Mouse (Mus musculus): ENCODE data around the gene Accs.

Gene Accs

DNA sequence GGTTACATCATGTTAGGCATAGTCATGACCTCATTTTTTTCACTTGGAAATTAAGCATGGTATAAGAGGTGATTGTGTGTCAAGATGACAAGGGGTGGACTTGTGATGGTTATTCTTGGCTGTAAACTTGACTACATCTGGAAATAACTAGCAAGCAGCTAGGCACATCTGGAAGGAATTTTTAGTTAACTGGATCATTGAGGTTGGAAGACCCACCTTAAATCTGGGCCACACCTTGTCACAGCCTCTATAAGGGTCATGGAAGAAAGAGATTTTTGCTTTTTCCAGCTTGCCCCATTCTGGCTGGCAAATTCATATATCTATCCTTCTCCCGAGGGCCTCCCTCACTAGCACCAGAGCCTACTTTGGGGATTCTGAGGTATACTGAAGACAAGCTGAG lies 1.6 kb upstream of the Accs start:
- no peak for DNase-seq

DNA sequence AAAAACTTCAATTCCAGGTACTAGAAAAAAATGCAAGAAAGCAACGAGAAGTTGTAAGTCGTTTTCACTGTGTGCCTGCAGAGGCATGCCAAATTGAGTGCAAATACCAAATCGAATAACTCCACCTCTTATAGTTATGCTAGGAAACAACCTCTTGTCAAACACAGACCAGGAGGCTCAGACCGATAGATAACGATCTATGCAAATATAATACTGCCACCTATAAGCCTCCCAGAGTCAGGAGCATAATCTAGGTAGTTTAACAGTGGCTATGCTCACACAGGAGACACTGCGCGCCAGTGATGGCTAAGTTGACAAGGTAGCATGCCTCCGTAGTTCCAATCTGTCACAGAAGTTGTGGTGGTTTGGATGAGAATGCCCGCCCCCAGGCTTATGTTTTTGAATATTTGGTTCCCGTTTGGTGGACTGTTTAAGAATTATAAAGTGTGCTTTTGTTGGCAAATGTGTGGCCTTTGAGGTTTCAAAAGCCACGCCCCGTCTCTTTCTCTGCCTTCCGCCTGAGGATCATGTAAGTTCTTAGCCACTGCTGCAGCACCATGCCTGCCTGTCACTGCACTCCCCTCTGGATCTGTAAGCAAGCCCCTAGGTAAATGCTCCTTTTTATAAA lies 688 bp upstream of the Accs start:
- DNase-seq: no peak

GRCm38 (mm10) chr2:93841349-93841748 lies 8.4 kb downstream of the Accs start:
- no peak for DNase-seq

GRCm38 (mm10) chr2:93840109-93840508 lies 9.6 kb downstream of the Accs start:
- no peak for DNase-seq

DNA sequence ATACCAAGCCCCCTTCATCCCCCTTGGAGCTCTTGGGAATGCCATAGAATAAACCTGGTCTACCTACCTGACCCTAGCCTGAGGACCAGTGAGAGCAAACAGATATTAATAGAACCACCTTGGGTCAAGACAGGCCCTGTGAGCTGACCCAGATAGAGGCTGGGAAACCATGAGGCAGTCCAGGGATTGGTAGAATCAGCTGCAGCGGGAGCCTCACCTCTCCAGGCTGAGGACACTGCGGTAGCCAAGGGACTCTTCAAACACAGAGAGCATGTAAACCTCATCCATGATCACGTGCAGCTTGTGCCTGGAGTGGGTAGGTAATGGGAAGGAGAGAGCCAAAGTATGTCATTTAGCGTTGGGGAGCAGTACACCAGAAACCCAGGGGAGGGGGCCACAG lies 10.8 kb downstream of the Accs start:
- no peak for DNase-seq

- no peak for DNase-seq
Observed at GRCm38 (mm10) chr2:93836232-93836785, 13.4 kb downstream of the Accs start.

DNA sequence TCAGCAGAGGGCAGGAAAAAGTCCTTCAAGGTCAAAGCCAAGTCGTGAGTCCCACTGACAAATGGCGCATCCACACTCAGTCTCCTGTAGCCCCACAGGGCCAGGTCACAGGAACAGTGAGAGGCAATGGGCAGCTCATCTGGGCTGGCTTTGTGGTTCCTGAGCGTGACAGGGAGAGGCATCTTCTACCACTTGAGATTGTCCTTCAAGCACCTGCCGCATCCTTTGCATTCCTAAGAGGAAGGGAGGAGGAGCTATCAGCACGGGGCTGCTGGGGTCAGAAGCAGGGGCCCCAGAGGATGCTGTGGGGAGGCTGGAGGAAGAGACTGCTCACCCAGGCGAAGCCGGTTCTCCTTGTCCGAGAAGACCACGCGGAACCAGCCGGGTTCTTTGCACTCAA lies 14.1 kb downstream of the Accs start:
- DNase-seq: no peak

DNA sequence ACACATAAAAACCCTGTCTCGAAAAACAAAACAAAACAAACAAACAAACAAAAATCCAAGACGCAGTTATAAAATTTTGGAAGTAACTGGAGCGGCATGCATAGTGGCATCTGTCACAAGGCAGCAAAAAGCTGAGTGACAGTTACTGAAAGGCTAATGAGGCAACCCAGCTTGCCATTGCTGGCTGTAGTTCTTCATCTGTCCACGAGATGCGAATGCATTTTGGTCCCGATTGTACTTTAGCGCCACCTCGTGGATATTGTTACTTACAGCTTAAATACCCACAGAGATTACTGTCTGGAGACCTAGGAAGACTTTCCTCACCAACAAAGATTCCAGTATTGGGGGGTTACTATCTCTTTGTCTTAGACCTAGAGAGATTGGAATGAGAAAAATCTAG lies 26.2 kb downstream of the Accs start:
- peak; percentile 64 to 78 for DNase-seq

DNA sequence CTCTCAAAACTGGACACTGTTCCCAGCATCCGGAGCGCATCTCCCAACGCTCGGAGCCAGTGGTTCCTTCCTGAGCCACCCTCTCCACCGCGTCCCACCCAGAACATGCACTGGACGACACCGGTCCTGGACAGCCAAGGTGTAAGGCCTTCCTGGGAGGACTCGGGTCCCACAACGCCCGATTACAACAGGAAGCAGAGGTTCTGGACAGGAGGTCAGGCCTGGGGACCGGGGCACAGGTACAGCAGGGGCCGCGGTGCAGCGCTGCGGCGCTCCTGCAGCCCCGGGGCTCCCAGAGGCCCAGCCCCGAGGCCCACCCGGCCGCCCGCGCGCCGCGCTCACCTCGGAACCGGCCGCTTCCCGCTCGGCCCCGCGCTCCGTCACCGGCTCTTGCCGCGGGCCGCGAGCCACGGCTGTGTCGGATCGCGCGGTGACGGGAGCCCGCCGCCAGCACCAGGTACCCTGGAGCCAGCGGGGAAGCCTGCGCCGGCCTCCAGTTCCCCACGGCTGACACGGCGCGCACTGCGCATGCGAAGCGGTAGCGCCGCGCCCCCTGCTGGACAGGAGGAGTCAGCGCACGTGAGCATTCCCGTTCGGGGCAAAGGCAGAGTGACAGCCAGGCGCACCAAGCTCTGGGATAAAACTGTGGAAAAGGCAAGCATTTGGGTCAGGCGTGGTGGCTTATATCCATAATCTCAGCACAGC lies 27.5 kb downstream of the Accs start, which contains the start of gene Ext2:
Gene Ext2, minus strand, starts transcription at position 524 of the 705 bp plus-strand sequence.
- peak; percentile 91 to 94 for DNase-seq

DNA sequence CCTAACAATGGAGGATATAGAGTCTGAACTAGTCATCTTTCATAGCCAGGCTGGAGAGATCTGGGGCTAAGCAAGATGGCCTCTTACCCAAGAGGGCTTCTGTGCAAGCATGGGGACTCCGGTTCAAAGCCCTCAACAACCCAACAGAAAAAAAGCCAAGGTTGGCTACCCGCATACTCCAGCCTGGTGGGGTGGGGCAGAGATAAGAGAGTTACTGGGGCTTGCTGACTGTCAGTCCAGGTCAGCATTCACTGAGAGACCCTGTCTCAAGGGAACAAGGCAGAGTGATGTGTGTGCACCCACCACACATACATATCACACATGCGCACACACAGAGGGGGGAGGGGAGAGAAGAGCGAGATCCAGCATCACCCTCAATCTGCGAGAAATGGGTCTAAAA lies 32.0 kb downstream of the Accs start:
- DNase-seq: no peak

DNA sequence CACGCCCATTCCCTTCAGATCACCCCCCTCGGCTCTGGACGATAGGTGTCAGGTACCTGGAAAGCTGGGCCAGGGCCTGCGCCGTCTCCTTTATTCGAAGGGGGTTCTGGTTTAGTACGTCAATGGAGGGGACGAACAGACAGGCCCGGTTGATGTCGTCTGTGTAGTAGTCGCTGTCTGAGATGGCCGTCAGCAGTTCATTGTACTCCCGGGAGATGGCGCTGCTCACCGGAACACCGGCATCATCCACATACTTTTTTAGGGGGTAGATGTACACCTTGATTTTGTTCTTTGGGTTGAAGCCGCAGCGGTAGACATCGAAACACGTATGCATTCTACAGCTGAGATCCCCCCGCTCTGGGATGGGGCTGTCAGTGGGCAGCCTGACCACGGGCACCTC lies 36.4 kb downstream of the Accs start:
- DNase-seq: no peak

DNA sequence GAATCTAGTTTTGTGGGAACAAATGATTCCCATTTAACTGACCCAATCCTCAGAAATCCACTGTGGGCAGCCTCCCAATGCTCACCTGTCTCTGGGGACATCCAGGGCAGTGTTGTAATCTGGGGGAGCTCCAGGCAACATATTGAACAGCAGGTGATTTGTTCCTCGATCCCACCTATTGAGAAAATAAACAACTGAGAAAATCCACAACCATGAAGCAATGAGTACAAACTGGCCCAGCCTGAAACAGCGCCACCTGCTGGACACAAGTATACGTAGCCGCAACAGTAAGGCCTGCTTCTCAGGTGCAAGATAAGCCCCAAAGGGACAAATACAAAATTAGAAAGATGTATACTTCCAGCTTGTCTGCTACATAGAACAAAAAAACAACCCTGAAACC lies 37.9 kb downstream of the Accs start:
- peak in 1 of 2 experiments; percentile 71 for DNase-seq

- peak; percentile 57 to 63 for DNase-seq
Observed at GRCm38 (mm10) chr2:93809931-93810330, 39.8 kb downstream of the Accs start.

GRCm38 (mm10) chr2:93808071-93808470 lies 41.7 kb downstream of the Accs start:
- no peak for DNase-seq

- DNase-seq: no peak
Observed at GRCm38 (mm10) chr2:93807440-93807839, 42.3 kb downstream of the Accs start.

- DNase-seq: no peak
Observed at GRCm38 (mm10) chr2:93806487-93807201, 43.1 kb downstream of the Accs start.

DNA sequence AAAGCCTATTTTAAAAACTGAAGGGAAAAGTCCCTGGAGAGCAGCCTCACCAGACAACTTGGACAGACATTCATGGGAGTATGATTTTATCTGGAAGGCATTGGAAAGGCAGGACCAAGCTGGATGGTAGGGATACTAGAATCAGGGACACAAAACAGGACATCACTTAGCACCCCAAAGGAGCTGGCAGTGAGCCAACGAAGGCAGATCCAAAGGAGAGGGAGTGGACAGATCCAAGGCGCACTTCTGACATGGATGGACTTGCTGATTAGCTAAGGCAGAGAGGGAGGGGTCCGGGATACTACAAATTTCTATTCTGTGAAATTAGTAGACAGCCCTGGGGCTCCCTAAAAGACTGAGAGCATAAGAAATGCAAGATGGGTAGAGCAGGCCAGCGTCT lies 44.2 kb downstream of the Accs start:
- DNase-seq: no peak

GRCm38 (mm10) chr2:93805066-93805465 lies 44.7 kb downstream of the Accs start:
- DNase-seq: no peak

- no peak for DNase-seq
Observed at GRCm38 (mm10) chr2:93802947-93803346, 46.8 kb downstream of the Accs start.

DNA sequence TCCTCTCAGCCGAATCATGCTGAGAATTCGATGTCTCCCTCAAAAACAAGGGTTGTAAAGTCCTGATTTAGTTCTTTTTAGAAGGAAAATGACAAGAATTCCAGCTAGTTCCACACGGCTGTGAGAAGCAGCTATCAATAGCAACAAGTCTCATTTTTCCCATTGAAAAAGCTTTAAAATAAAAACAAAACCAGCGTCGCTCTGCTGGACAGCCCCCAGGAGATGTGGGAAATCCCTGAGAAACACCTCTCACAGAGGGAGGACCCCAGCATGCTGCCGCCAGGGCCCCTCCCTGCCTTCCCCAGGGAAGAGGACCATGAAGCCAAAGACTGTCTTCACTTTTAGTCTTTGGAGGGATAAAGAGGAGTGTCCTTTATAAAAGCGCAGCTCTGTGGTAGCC lies 48.6 kb downstream of the Accs start:
- DNase-seq: no peak

DNA sequence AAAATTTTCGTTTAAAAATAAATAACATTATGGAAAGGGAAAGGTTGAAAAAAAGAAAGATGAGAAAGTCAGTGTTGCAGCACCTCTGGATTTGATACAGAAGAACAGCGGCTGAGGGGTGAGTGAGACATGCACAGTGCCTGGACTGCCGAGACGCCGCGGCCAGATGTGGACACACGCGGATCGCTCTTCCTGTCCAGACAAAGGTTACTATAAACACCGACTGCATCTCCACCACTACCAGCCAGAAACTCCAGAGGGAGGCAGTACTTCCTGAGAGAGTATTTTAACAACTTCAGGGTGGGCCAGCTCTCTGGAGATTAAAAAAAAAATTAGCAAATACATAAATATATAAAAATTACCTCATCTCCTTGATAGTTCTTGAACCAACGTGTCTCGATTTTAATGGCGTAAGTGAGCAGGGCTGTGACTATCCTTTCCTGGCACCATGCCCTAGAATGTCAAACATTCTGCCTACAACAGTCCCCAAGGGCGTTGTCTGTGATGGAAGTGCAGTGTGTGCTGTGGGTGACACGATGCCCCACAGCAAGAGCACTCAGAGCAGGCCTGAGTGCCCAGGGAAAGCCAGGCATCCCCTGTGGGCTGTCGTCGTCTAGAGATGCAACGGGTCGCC lies 52.5 kb downstream of the Accs start:
- DNase-seq: peak; percentile 65 to 72

DNA sequence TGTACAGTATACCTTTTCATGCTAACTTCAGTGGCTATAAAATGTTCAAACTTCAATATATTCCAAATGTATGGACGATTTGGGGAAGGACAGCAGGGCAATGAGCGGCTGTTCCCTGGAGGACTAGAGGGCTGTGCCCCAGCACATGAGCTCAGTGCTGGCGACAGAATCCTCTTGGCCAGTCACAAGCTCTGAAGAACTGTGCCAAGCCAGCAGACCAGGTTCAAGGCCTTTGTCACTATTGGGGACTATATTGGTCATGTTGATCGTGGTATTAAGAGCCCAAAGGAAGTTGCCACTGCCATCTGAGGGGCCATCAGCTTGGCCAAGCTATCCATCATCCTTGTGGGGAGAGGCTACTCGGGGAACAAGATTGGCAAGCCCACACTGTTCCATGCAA lies 55.4 kb downstream of the Accs start:
- DNase-seq: no peak

All from lung, postnatal 4 days (tissue).